Mouse (Mus musculus): Measurements from ENCODE around the gene 4931428L18Rik.

GRCm38 (mm10) chr1:31196959-31197358 lies 25.5 kb downstream of the 4931428L18Rik start:
- TF ChIP-seq CTCF (IDR thresholded peaks at IDR 0.05; ENCODE audit: borderline replicate concordance, control insufficient read depth, extremely low read depth, insufficient read depth, low read length, poor library complexity) (no peak), POLR2A (IDR thresholded peaks at IDR 0.05; ENCODE audit: control insufficient read depth, extremely low read depth, insufficient read depth, low read length, poor library complexity) (no peak)

All from thymus, adult 2 months (tissue).